Mouse (Mus musculus) cerebellum, adult (tissue): ENCODE data around the gene Hist3h2ba.
"Not testable (repeated sequence)": the region's sequence is repeated elsewhere in the genome, so short reads cannot be mapped to it uniquely, and the experiment has no call there.

ENCODE experiments used
- ATAC-seq: cut with Nextera tagmentation; 2 replicates; pipeline ENCODE4 v1.9.2; 2017; ENCODE audit warnings: mild to moderate bottlenecking, moderate library complexity, mixed read lengths; ENCODE audit not compliant: insufficient number of reproducible peaks, low FRiP score, low TSS enrichment

The Hist3h2ba gene

GRCm38 (mm10) chr11:58937909-58938308, 10.8 kb upstream of the Hist3h2ba start:
- no peak for ATAC-seq

GRCm38 (mm10) chr11:58938322-58939087, 10.2 kb upstream of the Hist3h2ba start, which contains the start of gene Rnf187:
TSS of gene Rnf187 (minus strand) at chr11:58938916.
- ATAC-seq, result peak; percentile 91

DNA sequence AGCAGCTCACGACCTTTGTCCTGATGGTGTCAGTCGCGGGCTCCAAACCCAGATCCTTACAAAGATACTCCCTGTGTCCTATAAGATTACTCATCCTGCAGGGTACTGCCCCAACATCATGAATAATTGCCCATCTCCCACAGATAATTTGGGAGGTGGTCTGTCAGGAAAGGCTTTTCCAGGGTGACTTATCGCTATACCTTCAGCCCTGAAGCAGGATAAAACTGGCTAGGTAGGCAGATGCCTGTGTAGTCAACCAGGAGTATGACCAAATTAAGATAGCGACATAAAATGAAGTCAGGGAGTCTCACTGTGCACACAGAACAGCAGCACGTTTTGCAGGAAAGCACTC, 9.7 kb upstream of the Hist3h2ba start:
- ATAC-seq, result no peak

DNA sequence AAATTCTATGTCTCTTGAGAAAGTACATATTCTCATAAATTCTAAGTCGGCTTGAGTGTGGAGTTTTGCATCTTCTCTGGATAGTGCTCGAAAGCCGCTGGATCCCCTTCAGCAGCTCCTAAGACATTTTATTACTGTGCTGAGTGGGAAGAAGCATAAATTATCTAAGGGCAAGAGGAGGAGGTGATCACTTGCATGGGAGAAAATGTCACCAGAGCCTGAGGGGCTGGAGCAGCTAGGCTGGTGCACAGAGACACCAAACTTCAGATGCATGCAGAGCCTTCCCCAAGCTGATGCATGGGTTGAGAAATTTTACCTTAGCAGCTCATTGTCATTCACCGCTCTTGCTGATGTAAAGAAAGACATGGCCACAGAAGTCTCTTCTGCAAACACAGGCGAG, 4.6 kb upstream of the Hist3h2ba start:
- ATAC-seq, result no peak

- ATAC-seq, result no peak
Observed at GRCm38 (mm10) chr11:58947306-58947705, 1.4 kb upstream of the Hist3h2ba start.

DNA sequence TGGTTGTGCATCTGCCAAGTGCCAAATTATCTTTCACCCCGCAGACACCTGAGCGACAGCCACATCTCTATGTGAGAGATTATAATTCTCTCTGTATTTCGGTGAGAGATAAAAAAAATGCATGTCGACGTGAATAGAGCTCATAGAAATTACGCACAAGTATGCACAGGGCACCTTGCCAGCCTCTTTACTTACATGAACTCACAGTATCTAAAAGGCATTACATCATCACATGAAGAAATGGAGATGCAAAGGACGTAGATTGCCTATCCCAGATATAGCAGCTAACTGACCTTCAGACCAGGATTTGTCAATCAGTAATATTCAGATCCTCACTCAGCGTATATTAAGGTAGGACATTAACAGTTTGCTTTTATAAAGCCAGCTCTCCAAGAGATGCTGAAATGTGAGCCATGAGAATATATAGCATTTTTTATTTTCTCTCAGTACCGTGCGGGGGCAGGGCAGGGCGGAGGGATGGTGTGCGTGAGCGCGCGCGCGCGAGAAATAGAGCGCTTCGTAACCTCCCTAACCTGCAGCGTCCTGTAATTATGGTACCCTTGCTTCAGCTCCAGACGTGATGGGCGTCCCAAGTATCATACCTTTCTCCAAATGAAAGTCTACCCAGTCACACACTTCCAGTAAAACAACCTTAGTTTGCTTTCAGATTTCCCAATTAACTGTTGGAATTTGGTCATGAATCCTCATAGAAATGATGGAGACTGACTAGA, 757 bp upstream of the Hist3h2ba start:
- 0 out of 2 replicates have a peak, but pooled peaks have one; percentile 39 for ATAC-seq

DNA sequence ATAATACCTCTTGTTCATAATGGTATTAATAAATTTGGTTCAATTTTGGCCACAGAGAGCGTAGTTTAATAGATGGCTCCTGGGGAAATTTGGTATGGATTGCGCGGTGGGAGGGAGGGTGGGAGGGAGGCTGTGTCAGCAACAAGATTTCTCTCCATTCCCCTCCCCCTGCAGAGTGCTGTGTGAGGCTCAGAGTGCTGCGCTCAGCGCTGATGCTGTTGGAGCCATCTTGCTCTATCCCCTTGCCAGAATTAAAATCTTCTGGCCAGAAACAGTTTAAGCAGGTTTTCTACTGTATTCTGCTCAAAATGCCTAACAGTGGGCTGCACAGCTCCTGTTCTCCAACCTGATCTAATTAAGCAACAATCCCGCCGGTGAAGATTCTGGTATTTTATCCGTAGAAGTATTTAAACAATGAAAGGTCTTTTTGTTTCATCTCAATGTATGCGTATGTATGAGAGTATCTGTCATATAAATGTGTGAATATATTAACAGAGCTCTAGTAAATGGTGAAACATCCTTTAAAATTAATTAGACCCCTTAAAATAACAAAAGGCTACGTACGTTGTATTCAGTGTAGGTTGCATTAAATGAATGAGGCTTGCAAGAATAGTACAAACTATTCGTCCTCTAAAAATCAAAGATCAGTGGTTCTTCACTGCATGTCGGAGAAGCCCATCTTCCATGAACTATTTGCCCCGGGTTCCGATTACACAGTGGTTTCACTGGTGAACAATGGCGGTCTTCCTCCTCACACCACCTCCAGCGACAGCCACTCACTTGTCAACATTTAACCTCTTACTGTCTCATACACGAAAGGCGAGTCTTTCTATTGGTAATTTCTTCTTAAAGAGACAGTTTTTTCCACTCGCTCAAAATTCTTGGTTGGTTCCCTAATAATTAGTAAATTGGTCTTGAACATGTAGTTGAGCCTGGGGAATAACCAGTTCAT, 1.0 kb downstream of the Hist3h2ba start:
- no peak for ATAC-seq

DNA sequence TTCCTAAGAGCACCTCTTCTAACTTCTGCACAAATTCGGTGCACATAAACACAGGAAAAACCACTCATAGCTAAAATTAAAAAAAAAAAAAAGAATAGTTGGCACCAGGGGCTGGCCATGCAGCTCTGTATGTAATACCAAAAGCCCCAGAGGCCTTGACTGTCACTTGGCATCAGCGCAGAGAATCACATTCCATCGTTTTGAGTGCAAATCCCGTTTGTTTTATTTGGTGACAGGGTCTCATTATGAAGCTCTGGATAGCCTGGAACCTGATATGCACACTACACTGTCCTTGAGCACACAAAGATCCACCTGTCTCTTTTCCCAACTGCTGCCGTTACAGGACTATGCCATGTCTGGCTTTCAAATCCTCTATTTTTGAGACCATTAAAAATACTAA, 2.5 kb downstream of the Hist3h2ba start:
- ATAC-seq, result no peak

GRCm38 (mm10) chr11:58953351-58954169, 4.8 kb downstream of the Hist3h2ba start:
- no peak for ATAC-seq

DNA sequence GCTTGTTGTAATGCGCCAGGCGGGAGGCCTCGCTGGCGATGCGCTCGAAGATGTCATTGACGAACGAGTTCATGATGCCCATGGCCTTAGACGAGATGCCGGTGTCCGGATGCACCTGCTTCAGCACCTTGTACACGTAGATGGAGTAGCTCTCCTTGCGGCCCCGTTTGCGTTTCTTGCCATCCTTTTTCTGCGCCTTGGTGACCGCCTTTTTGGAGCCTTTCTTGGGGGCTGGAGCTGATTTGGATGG, 5.4 kb downstream of the Hist3h2ba start:
- not testable (repeated sequence) for ATAC-seq

DNA sequence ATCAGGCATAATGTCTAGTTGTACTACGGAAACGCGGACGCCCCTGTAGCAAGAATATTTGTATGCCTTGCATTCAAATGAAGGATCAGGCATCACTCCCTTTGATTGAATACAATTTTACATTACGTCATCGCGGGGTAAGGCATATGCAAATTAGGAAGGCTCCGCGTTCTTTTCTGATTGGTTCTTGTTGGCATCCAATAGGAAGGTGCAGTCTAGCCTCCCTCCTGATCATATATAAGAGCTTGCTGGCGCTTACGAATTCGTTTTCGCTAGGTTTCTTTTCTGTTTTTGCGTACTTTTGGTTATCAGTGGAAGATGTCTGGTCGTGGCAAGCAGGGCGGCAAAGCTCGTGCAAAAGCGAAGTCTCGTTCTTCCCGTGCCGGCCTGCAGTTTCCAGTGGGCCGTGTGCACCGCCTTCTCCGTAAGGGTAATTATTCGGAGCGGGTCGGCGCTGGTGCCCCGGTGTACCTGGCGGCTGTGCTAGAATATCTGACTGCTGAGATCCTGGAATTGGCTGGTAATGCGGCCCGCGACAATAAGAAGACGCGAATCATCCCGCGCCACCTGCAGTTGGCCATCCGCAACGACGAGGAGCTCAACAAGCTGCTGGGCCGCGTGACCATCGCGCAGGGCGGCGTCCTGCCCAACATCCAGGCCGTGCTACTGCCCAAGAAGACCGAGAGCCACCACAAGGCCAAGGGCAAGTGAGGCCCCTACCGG, 5.9 kb downstream of the Hist3h2ba start, which contains the start of the genes Hist3h2a and Trim17:
Gene Hist3h2a, plus strand, starts transcription at position 266 of the 723 bp plus-strand sequence.
Gene Trim17, plus strand, starts transcription at position 266 of the 723 bp plus-strand sequence.
- peak; percentile 84 for ATAC-seq

GRCm38 (mm10) chr11:58955143-58955867, 6.6 kb downstream of the Hist3h2ba start:
- peak; percentile 12; the same call in 1 of the 2 replicates for ATAC-seq

GRCm38 (mm10) chr11:58955868-58956257, 7.1 kb downstream of the Hist3h2ba start:
- no peak for ATAC-seq

DNA sequence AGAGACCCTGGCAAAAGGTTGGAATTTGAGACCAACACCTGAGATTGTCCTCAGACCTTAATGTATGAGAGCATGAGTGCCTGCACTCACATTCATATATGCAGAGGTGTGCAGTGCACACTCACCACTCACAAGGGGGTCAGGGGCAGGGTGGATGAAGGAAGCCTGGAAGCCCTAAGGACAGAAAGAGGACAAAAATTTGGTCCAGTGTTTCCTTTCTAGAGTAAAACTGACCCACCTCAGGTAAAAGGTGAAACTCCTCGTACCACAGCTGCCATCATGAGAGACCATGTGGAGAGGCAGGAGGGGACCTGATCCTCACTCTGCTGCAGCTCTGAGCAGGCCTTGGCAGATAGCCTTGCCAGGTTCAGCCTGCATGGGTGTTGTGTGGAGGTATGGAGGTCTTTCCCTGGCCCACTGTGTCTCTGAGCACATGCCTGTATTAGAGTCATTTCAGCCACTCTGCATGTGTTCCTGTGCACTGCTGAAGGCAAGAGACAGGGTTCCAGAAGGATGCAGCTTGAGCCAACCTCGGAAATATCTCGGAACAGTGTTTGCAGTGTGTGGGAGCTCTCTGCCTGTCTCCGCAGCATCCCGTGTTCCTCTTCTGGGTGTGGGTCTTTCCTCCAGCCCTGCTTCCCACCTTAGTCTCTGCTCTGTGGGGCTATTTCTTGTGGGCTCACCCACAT, 8.7 kb downstream of the Hist3h2ba start:
- ATAC-seq, result no peak

GRCm38 (mm10) chr11:58958536-58958935, 9.8 kb downstream of the Hist3h2ba start:
- ATAC-seq, result no peak

- ATAC-seq, result no peak
Observed at GRCm38 (mm10) chr11:58959186-58959825, 10.6 kb downstream of the Hist3h2ba start.

DNA sequence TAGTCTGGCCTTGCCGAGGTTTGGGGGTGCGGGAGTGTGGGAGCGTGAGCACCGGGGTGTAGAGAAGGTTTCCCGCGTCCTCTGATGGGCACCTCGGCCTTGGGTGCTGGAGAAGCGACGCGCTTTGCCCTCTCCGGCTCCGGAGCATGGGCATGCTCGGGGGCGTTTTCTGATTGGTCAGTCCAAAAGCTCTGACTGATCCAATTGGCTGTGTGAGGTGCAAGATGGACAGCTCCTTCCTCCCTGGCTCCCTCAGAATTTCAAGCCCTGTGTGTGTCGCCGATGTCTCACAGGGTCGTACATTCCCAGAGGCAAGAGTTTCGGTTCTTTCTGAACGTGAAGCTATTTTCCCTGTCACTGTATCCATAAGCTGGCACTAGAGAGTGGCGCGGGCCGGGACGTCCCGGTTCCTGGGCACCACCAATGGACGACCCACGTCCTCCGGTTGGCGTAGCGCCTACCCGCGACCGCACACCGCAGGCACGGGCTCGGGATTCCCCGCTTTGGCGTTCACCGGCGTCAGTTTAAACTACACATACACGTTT, 11.3 kb downstream of the Hist3h2ba start:
- ATAC-seq, result peak; percentile 94
